Mouse (Mus musculus) spleen, adult 2 months (tissue): ENCODE data around the gene Sema3g.

ENCODE experiments used
- CTCF ChIP-seq: fragments of 200-500 bp; IDR thresholded peaks from 2 replicates; pipeline ENCODE4 v1.5.1; 2011; ENCODE audit warnings: mild to moderate bottlenecking, inconsistent platforms; ENCODE audit not compliant: insufficient read depth, insufficient read length, insufficient replicate concordance; ENCODE audit errors: extremely low read depth
- POLR2A ChIP-seq: fragments of 200-500 bp; IDR thresholded peaks from 2 replicates; pipeline ENCODE4 v1.6.1; 2011; ENCODE audit warnings: low read depth, low read length, inconsistent platforms

DNA sequence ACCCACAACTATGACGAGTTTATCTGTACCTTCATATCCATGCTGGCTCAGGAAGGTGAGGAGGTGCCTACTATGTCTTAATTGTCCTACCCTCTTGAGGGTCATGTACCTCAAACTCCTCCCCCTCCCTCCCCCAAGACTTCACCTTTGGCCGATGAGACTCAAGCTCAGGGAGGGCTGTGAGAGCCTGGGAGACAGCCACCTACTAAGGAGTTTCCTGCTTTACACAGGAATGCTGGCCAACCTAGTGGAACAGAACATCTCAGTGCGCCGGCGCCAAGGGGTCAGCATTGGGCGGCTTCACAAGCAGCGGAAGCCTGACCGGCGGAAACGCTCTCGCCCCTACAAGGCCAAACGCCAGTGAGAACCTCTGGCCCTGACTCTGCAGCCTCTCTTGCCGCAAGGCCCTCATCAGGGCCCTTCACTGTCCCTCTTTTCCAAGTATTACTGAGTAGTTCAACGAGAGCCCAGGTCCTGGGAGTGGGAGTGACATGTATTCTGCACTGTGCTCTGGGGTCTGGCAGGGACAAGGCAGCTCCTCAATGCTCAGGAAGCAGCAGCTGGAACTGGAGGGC lies 40.9 kb downstream of the Sema3g start:
- TF ChIP-seq CTCF = no peak
- no peak for TF ChIP-seq POLR2A
